Mouse (Mus musculus) limb, embryonic 11.5 days (tissue): ENCODE results near the gene Lpar6. TPM values are rescaled to one million over a fixed set of nuclear protein-coding genes. Genes with fewer than 3 reads are reported as not detected.

ENCODE experiments used
- ATAC-seq: fragments of 200-750 bp; cut with Nextera tagmentation; 2 replicates; pipeline ENCODE4 v1.8.0; 2017; ENCODE audit warnings: low read depth; ENCODE audit not compliant: insufficient number of reproducible peaks, low FRiP score, low TSS enrichment
- DNase-seq: peaks from one replicate; pipeline ENCODE4 v3.0.0-alpha.2; 2015; ENCODE audit warnings: low spot score
- H3K27ac ChIP-seq: fragments of 300-500 bp; sonication (generic); replicated peaks from 2 replicates; pipeline ENCODE4 v1.5.1; 2014; ENCODE audit warnings: low read depth, mild to moderate bottlenecking, low read length
- H3K27me3 ChIP-seq: fragments of 300-500 bp; sonication (generic); 2 replicates; pipeline ENCODE4 v1.6.1; 2014; ENCODE audit warnings: mild to moderate bottlenecking, low read length, mixed read lengths; ENCODE audit not compliant: control insufficient read depth, insufficient read depth
- H3K36me3 ChIP-seq: fragments of 300-500 bp; sonication (generic); 2 replicates; pipeline ENCODE4 v1.6.1; 2014; ENCODE audit warnings: mild to moderate bottlenecking, low read length, moderate library complexity, mixed read lengths; ENCODE audit not compliant: control insufficient read depth, insufficient read depth
- H3K4me1 ChIP-seq: fragments of 300-500 bp; sonication (generic); 2 replicates; pipeline ENCODE4 v1.6.1; 2014; ENCODE audit warnings: low read length, mixed read lengths; ENCODE audit not compliant: control insufficient read depth, insufficient read depth
- H3K4me2 ChIP-seq: fragments of 300-500 bp; sonication (generic); 2 replicates; pipeline ENCODE4 v1.6.1; 2014; ENCODE audit warnings: low read depth, mild to moderate bottlenecking, moderate library complexity; ENCODE audit not compliant: severe bottlenecking
- H3K4me3 ChIP-seq: fragments of 300-500 bp; sonication (generic); 2 replicates; pipeline ENCODE4 v1.5.1; 2014; ENCODE audit warnings: low read depth, low read length
- H3K9ac ChIP-seq: fragments of 300-500 bp; sonication (generic); 2 replicates; pipeline ENCODE4 v1.6.1; 2014; ENCODE audit warnings: mild to moderate bottlenecking, low read length
- H3K9me3 ChIP-seq: fragments of 300-500 bp; sonication (generic); 2 replicates; pipeline ENCODE4 v1.6.1; 2016; ENCODE audit warnings: low read length; ENCODE audit not compliant: control insufficient read depth
- WGBS: fragments of 180-500 bp; shearing (Covaris S2); extraction: QIAGEN DNeasy Blood & Tissue Kit; methylation state at CpG from one replicate; pipeline ENCODE4 v1.1.7; 2014; 5-methylcytosine and 5-hydroxymethylcytosine counted together
- microRNA counts: library from miRNA; unstranded; fragments of <30 nt; microRNA quantifications from one replicate; lab custom pipeline; 2016
- microRNA-seq: library from miRNA; unstranded; fragments of <30 nt; microRNA quantifications from one replicate; pipeline ENCODE4, GENCODE M21; 2016
- polyA plus RNA-seq: library from polyadenylated mRNA; unstranded; fragments of >200 nt; fragmentation: Nextera tagmentation; extraction: Ambion mirVana; gene quantifications from 2 replicates; pipeline ENCODE4 v1.2.1, GENCODE M21; 2014

The Lpar6 gene
- polyA plus RNA-seq, 1 experiment from 2014 or later = 21.7 TPM

- no peak overlapping the region for H3K9ac ChIP-seq
- H3K4me2 ChIP-seq = no peak overlapping the region
- ATAC-seq (no peak), DNase-seq (no peak)
- no peak overlapping the region for H3K27ac ChIP-seq
- peaks cover 2% of the 10 kb centered on the region; the same call in 1 of the 2 replicates for H3K36me3 ChIP-seq
- no peaks in the 10 kb centered on the region for H3K4me1 ChIP-seq
- H3K27me3 ChIP-seq = no peaks in the 10 kb centered on the region
- H3K4me3 ChIP-seq = no peak overlapping the region
- WGBS = 92% methylated on average over 9 of the region's 9 CpGs
- H3K9me3 ChIP-seq = peaks cover 2% of the 10 kb centered on the region; the same call in 1 of the 2 replicates
Measured at GRCm38 (mm10) chr14:73262210-73262609, 24.5 kb downstream of the Lpar6 start.

- no peak for DNase-seq
- ATAC-seq = no peak
- Histone ChIP-seq H3K4me1 (no peaks in the 10 kb centered on the region), H3K27ac (no peak overlapping the region), H3K9me3 (peaks cover 2% of the 10 kb centered on the region; the same call in 1 of the 2 replicates), H3K27me3 (no peaks in the 10 kb centered on the region), H3K4me3 (no peak overlapping the region), H3K4me2 (no peak overlapping the region), H3K36me3 (peaks cover 2% of the 10 kb centered on the region), H3K9ac (no peak overlapping the region)
- WGBS = 83% methylated on average over 3 of the region's 3 CpGs
Measured at GRCm38 (mm10) chr14:73266166-73266565, 28.5 kb downstream of the Lpar6 start.

- no peaks in the 10 kb centered on the region for H3K27me3 ChIP-seq
- H3K4me2 ChIP-seq = no peak overlapping the region
- no peaks in the 10 kb centered on the region for H3K4me1 ChIP-seq
- H3K27ac ChIP-seq = no peak overlapping the region
- no peak overlapping the region for H3K4me3 ChIP-seq
- H3K9me3 ChIP-seq = no peaks in the 10 kb centered on the region
- ATAC-seq (no peak), DNase-seq (no peak)
- H3K36me3 ChIP-seq = no peaks in the 10 kb centered on the region; the same call in 1 of the 2 replicates
- 76% methylated on average over 5 of the region's 5 CpGs for WGBS
- no peak overlapping the region for H3K9ac ChIP-seq
Measured at GRCm38 (mm10) chr14:73271807-73272206, 34.1 kb downstream of the Lpar6 start.

- WGBS = 81% methylated on average over 6 of the region's 6 CpGs
- no peak overlapping the region for H3K4me2 ChIP-seq
- H3K27me3 ChIP-seq = no peaks in the 10 kb centered on the region
- H3K4me3 ChIP-seq = no peak overlapping the region
- DNase-seq (no peak), ATAC-seq (no peak)
- no peaks in the 10 kb centered on the region for H3K4me1 ChIP-seq
- H3K27ac ChIP-seq = no peak overlapping the region
- no peak overlapping the region for H3K9ac ChIP-seq
- no peaks in the 10 kb centered on the region for H3K9me3 ChIP-seq
- no peaks in the 10 kb centered on the region for H3K36me3 ChIP-seq
Measured at GRCm38 (mm10) chr14:73279096-73279495, 41.4 kb downstream of the Lpar6 start.

GRCm38 (mm10) chr14:73280996-73281395, 43.3 kb downstream of the Lpar6 start:
- Histone ChIP-seq H3K4me2 (no peak overlapping the region), H3K9me3 (no peaks in the 10 kb centered on the region), H3K4me3 (no peak overlapping the region), H3K27me3 (no peaks in the 10 kb centered on the region), H3K9ac (no peak overlapping the region), H3K27ac (no peak overlapping the region), H3K4me1 (no peaks in the 10 kb centered on the region), H3K36me3 (no peaks in the 10 kb centered on the region)
- ATAC-seq (no peak), DNase-seq (no peak)
- 26% methylated on average over 1 of the region's 1 CpGs for WGBS

GRCm38 (mm10) chr14:73289915-73290314, 52.2 kb downstream of the Lpar6 start:
- no peaks in the 10 kb centered on the region for H3K27me3 ChIP-seq
- 89% methylated on average over 2 of the region's 2 CpGs for WGBS

GRCm38 (mm10) chr14:73292434-73292833, 54.7 kb downstream of the Lpar6 start:
- H3K4me1 ChIP-seq = no peaks in the 10 kb centered on the region
- 52% methylated on average over 1 of the region's 1 CpGs for WGBS
- DNase-seq = no peak
- ATAC-seq = no peak
- H3K27ac ChIP-seq = no peak overlapping the region
- H3K36me3 ChIP-seq = no peaks in the 10 kb centered on the region
- H3K27me3 ChIP-seq = no peaks in the 10 kb centered on the region
- no peak overlapping the region for H3K9ac ChIP-seq
- no peaks in the 10 kb centered on the region for H3K9me3 ChIP-seq
- no peak overlapping the region for H3K4me2 ChIP-seq
- H3K4me3 ChIP-seq = no peak overlapping the region

More at GRCm38 (mm10) chr14:73289915-73290314, 52.2 kb downstream of the Lpar6 start:
- Histone ChIP-seq H3K36me3 (no peaks in the 10 kb centered on the region), H3K27ac (no peak overlapping the region), H3K9me3 (no peaks in the 10 kb centered on the region), H3K9ac (no peak overlapping the region), H3K4me3 (no peak overlapping the region), H3K4me2 (no peak overlapping the region), H3K4me1 (no peaks in the 10 kb centered on the region)
- ATAC-seq = no peak
- no peak for DNase-seq

MicroRNAs within 50 kb of the gene (microRNA counts, 519-probe panel; counts per million panel counts)
- not detected for microRNA mmu-miR-687 (lab: Ali Mortazavi, UCI)

Small RNA genes lying within 50 kb of the gene (microRNA-seq; reads per million reads assigned to microRNA genes)
- gene Mir687 = not detected

Other genes with a start within 250 kb of the Lpar6 start
- not detected in 2 replicates for gene Cysltr2, start 188.8 kb upstream of the Lpar6 start, polyA plus RNA-seq
- 205 and 216 TPM in 2 replicates for gene Rcbtb2, start 114.9 kb upstream of the Lpar6 start, polyA plus RNA-seq
- gene Rb1, start 87.9 kb downstream of the Lpar6 start, polyA plus RNA-seq = 29.7 and 30.4 TPM in 2 replicates
- gene Itm2b, start 147.4 kb downstream of the Lpar6 start, polyA plus RNA-seq = 335 and 352 TPM in 2 replicates